Mouse (Mus musculus) gastrocnemius, postnatal 36 days (tissue): ENCODE data around the gene Traf5. TPM values are rescaled to one million over a fixed set of nuclear protein-coding genes. Genes with fewer than 3 reads are reported as not detected.

ENCODE experiments used
- DNase-seq, 2 experiments: peaks; one replicate each; pipeline ENCODE4 v3.0.0; 2022
- intact Hi-C: fragments of 180-260 bp; cut with DNase I; formaldehyde crosslinking; loops from one replicate; pipeline ENCODE4 v1.15.1; 2025
- total RNA-seq, 2 experiments: library from RNA; stranded (reverse); gene quantifications; 2 replicates each; pipeline ENCODE4 v1.2.3; 2021

The Traf5 gene
- total RNA-seq, 2 experiments from 2014 or later: 2.9 to 3.0 TPM

DNA sequence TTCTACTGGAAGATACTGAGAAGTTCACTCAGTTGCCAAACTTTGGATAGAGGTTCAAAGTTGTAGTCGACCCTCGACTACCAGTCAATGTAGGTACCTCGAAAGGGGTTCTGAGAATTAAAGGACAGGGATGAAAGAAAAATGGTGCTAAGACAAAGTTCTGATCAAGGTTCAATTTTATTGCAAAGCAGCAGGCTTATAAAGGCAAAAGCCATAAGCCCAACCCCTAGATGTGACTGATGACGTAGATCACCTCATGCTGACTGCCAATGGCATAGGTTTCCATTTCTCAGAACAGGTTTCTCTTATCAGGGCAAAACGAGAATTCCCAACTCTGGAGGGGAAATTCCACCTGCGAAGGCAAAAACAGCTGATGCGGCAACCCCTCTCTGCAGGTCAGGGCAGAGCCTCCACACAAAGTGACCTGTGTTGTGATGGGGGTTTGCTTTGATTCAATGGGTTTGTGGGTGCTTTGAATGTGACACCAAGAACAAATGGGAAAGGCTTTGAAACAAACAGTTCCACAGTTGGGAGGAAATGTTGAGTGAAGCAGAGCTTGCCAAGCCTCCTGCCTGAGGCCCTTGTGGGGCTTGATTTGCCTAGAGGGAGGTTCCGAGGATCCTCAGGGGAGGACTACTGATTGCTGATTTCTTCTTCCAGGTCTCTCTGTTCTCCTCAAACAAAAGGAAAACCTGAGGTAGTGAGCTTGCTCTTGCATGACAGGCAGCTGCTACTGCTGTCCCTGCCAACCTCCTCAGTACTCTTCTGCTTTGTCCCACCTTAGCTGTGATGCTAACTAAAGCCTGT, 105.5 kb downstream of the Traf5 start:
- no peak for DNase-seq
- intact Hi-C loops: no loop called here

DNA sequence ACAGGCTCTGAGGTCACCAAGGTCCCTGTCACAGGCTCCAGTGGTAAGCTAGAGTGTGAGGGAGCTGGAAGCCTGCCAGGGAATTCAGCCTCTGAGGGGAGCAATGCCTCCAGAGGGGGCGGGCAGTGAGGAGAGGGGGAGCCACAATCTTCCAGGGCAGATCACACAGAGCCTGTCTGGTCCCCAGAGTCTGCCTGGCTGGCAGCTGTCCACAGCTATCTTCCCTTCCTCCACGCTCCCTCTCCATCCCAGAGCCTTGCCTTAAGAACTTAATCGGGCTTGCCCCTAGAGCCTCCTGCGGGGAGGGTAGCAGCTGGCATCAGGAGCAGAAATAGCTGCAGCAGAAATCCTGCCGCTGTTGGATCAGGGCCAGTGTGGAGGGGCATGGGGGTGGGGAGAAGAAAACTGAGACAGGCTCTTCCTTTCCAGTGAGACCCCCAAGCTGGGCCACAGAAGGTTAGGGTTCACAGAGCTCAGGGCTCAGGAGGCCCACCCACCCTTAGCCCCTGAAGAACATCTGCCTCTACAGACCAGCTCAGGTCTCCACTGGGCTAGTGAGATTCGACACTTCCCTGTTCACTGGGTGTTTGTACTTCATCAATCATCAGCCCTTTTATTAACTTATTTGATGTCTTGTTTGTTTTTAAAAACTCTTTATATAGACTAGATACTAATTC, 110.8 kb downstream of the Traf5 start:
- intact Hi-C loops: no loop called here
- no peak for DNase-seq

DNA sequence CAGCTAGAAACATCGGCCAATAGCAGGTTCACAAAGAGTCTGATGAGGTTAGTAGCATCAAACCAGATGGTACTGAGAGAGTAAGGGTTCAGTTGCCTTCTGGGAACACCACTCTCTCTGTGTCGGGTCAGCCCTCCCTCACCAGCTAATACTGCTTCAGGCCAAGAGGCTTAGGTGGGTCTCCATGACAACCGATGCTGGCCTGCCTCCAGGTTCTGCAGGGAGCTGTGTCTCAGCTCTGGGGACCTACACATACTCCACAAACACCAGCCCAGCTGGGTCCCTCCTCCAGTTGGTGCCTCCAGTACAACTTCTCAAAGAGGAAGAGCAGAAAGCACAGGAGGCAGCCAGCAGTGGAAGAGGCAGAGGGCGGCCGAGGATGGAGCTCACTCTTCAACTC, 115.2 kb downstream of the Traf5 start, which contains the start of gene Rd3:
Gene Rd3 (plus strand): TSS at position 184 of the 400 bp plus-strand sequence.
- DNase-seq: no peak
- intact Hi-C loops: loop anchor here (5.0 kb wide), 1 partner anchor 140 kb away; no protein-coding TSS in a partner anchor

DNA sequence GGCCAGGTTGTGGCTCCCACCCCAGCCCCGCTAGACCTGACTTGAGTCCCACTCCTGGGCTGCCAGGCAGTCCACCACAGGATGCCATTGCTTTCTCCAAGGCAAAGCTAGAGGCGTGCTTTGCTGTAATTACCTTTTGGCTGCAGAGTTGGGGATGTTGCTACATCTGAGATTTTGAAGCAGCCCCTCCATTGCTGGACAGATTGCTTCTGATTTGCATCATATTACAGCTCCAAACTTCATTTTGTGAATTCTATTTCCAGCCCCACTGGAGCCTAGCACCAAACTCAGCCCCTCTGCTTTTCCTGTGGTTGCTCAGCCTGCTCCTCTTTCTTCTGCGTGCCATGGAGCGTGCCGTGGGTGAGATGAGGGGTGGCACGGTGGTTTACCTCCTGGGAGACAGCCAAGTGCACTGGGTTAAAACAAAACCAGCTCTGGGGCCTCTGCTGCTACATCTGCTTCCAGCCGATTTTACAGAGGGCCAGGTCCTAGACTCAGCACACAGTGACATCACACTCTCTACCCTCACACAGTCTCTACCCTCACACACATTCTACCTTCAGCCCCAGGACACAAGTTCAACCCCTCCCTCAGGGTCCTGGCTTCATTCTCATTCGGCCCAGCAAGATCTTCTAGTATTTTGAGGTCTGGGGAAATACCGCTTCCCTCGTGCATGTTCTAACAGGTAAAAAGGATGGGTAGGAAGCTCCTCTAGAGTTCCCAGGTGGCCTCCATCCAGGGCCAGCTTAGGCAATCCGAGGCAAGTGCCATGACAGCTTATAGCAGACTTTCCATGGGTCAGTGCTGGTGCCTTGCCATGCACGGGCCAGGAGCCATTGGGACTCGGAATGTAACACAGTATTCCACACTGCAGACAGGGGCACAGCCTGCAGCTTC, 117.6 kb downstream of the Traf5 start:
- no peak for DNase-seq
- intact Hi-C loops: loop anchor here (5.0 kb wide), 1 partner anchor 137 kb away; no protein-coding TSS in a partner anchor

DNA sequence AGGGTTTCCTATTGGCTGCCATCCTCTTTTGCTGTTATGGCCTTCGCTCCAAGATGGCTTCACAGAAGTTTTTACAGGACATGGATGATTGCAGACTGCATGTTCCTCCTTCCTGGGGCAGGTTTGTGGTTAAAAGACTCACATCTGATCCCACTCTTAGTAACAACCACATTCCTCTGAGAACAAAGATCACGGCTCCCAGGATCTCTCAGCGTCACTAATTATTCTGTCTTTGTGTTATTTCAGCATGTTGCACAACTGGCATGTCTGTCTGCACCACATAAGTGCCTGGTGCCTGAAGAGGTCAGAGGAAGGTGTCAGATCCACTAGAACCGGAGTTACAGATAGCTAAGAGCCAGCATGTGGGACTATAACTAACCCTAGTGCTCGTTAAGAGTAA, 122.4 kb downstream of the Traf5 start:
- intact Hi-C loops: no loop called here
- DNase-seq: no peak

- DNase-seq: peak; percentile 57 to 69
- intact Hi-C loops: loop anchor here (1.0 to 5.0 kb wide), 3 partner anchors 58 to 130 kb away; partner anchors contain the start of gene Slc30a1
These were observed 127.4 kb downstream of the Traf5 start for GRCm38 (mm10) chr1:191964773-191965481.

- intact Hi-C loops: loop anchor here (1.0 to 5.0 kb wide), 3 partner anchors 57 to 129 kb away; partner anchors contain the start of gene Slc30a1
- DNase-seq: peak; percentile 86 to 87
These were observed 128.2 kb downstream of the Traf5 start for GRCm38 (mm10) chr1:191963948-191964772.

GRCm38 (mm10) chr1:191963413-191963812, 128.9 kb downstream of the Traf5 start:
- intact Hi-C loops: loop anchor here (5.0 kb wide), 1 partner anchor 56 kb away; the partner anchor contains the start of gene Slc30a1
- DNase-seq: no peak

GRCm38 (mm10) chr1:191960946-191961345, 131.4 kb downstream of the Traf5 start:
- no peak for DNase-seq
- intact Hi-C loops: loop anchor here (5.0 kb wide), 1 partner anchor 54 kb away; the partner anchor contains the start of gene Slc30a1

GRCm38 (mm10) chr1:191957321-191957720, 135.0 kb downstream of the Traf5 start:
- intact Hi-C loops: no loop called here
- DNase-seq: no peak

DNA sequence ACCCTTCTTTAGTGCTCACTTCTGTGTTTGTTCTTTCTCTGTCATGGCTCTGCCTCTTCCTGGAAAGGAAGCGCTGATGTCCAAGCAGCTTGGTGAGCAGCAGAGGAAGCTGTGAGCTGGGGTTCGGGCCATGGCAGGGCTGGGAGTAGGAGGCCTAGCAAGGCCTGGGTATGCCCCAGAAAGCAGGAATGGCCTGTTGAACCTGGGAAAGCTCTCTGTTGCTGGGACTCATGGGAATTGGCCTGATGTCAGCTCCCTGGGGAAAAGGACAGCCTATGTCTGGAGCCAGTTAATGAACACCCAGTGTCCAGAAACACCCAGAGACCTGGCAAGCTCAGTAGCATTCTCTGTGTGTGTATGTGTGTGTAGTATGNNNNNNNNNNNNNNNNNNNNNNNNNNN, 135.5 kb downstream of the Traf5 start:
- intact Hi-C loops: no loop called here
- DNase-seq: no peak

DNA sequence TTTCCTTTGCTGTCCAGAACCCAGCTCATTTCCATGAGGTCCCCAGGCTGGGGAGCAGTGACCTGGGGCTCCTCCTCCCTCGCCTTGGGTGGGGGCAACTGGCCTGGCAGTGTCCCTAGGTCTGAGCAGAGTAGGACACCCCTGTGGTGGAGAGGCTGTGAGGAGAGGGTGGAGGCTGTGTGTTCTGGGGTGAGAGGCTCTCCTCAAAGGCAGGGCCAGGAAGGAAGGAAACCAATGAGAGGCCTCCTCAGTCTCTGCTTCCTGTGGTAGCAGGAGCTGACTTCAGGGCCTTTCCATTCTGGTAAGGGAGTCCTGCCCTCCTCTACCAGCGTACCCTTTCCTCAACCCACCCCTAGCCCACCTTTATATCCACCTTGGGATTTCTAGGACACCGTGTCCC, 136.1 kb downstream of the Traf5 start:
- DNase-seq: no peak
- intact Hi-C loops: no loop called here

- intact Hi-C loops: no loop called here
- DNase-seq: peak; percentile 16 to 24
These were observed 137.3 kb downstream of the Traf5 start for GRCm38 (mm10) chr1:191955101-191955500.

- DNase-seq: no peak
- intact Hi-C loops: no loop called here
These were observed 139.5 kb downstream of the Traf5 start for GRCm38 (mm10) chr1:191952733-191953335.

GRCm38 (mm10) chr1:191950611-191951010, 141.7 kb downstream of the Traf5 start:
- no peak for DNase-seq
- intact Hi-C loops: no loop called here

DNA sequence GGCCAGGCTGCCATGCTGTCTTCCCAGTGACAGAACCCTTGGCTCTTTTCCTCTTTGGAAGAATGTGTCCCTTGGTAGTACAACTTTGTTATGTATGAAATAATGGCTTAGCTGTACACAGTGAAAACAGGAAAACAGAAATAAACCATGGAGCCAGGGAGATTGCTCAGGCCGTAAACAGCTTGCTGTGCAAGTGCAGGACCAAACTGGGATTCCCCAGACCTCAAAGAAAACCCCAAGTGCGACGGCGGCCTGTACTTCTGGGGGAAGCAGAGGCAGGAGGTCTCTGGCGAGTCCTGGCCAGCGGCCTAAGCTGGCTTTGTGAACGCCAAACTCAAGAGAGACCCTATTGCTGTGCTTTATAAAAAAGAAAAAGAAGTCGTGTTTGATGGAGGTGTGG, 143.8 kb downstream of the Traf5 start:
- intact Hi-C loops: no loop called here
- DNase-seq: no peak

DNA sequence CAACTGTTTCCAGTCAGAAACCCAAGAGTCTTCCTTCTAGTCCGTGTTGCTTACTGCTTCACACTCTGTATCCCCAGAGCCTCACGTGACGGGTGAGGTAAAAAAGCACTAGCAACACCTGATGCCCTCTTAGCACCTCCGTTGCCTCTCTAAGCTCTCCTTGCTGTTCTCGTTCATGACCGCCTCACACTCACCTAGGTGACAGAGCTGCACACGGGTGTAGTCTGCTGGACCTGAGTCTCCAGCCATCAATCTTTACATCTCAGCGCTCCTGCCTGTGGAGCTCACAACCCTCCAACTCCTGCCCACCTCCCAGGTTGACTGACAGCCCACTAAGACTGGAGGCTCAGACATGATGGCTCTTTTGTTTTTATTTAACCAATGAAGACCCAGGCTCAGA, 144.6 kb downstream of the Traf5 start:
- intact Hi-C loops: no loop called here
- no peak for DNase-seq
